ENCODE assay signal across 8 mouse cellular contexts in genomic region chr4:148625010-148625409, GRCm38 (mm10). TPM values are rescaled to one million over a fixed set of nuclear protein-coding genes. Genes with fewer than 3 reads are reported as not detected.
A peak's percentile ranks its signal among the peaks of the same experiment; 100 is the strongest.
DNase-seq lines count a peak whose midpoint lies in the region; ATAC-seq and TF ChIP-seq lines count a peak whose summit lies in the region.

No protein-coding gene starts in this region.

- peak overlapping the region; percentile 35 for H3ac ChIP-seq in C2C12 (ENCODE audit: control insufficient read depth, insufficient read length, low read depth)

- TF ChIP-seq CTCF in heart, adult 2 months (IDR thresholded peaks at IDR 0.05) = peak; percentile 33
- TF ChIP-seq CTCF in C2C12 (IDR thresholded peaks at IDR 0.05; ENCODE audit: control insufficient read depth, insufficient read depth, insufficient read length) = no peak

- peaks cover 1% of the 10 kb centered on the region; the same call in 1 of the 2 replicates for H3K79me2 ChIP-seq in heart, adult 2 months (replicated peaks; ENCODE audit: control insufficient read depth, insufficient read depth, low read length)
- H3K79me2 ChIP-seq in C2C12 (ENCODE audit: control insufficient read depth, insufficient read depth) = peaks cover 66% of the 10 kb centered on the region

- DNase-seq in heart, adult 2 months = no peak
- no peak for DNase-seq in heart, postnatal 4 days
- no peak for DNase-seq in thymus, postnatal 4 days
- no peak for DNase-seq in urinary bladder, postnatal 4 days (ENCODE audit: low spot score in 2 of 2)
- no peak for DNase-seq in gastrocnemius, postnatal 14 days

- peaks cover 6% of the 10 kb centered on the region for H3K4me1 ChIP-seq in heart, adult 2 months (ENCODE audit: control insufficient read depth, insufficient read depth, low read length)
- H3K4me1 ChIP-seq in forebrain, embryonic 16.5 days (replicated peaks; ENCODE audit: control insufficient read depth, insufficient read depth, low read length) = peaks cover 18% of the 10 kb centered on the region
- peaks cover 16% of the 10 kb centered on the region for H3K4me1 ChIP-seq in liver, embryonic 16.5 days (ENCODE audit: control insufficient read depth, low read depth, low read length)

- no peak overlapping the region for H3K9ac ChIP-seq in heart, adult 2 months (ENCODE audit: low read depth, low read length)
- no peak overlapping the region for H3K9ac ChIP-seq in forebrain, embryonic 16.5 days (replicated peaks; ENCODE audit: low read depth, low read length)
- peak overlapping the region; percentile 25; the same call in 1 of the 2 replicates for H3K9ac ChIP-seq in liver, embryonic 16.5 days (ENCODE audit: low read depth, low read length)

- TF ChIP-seq POLR2A in heart, adult 2 months (IDR thresholded peaks at IDR 0.05; ENCODE audit: insufficient read depth, low read depth, low read length) = no peak

- no peak overlapping the region for H3K27ac ChIP-seq in heart, adult 2 months
- H3K27ac ChIP-seq in forebrain, embryonic 16.5 days (ENCODE audit: low read length) = no peak overlapping the region
- H3K27ac ChIP-seq in liver, embryonic 16.5 days (ENCODE audit: low read length) = no peak overlapping the region

- peaks cover 60% of the 10 kb centered on the region for H3K79me3 ChIP-seq in C2C12 (ENCODE audit: low read depth)

- H3K4me3 ChIP-seq in heart, adult 2 months = peak overlapping the region; percentile 73
- peak overlapping the region; percentile 89 for H3K4me3 ChIP-seq in C2C12 (ENCODE audit: insufficient read depth, poor library complexity, severe bottlenecking)
- H3K4me3 ChIP-seq in forebrain, embryonic 16.5 days (replicated peaks; ENCODE audit: low read length) = no peak overlapping the region; the same call in 1 of the 2 replicates
- H3K4me3 ChIP-seq in liver, embryonic 16.5 days (ENCODE audit: low read depth, low read length) = peak overlapping the region; percentile 99

- intact Hi-C loops in heart, adult 2 months (cut with DNase I) = no loop called here
- intact Hi-C loops in gastrocnemius, postnatal 14 days (cut with DNase I; ENCODE audit: low total_unique reads) = no loop called here

- no peaks in the 10 kb centered on the region for H3K27me3 ChIP-seq in heart, adult 2 months (ENCODE audit: control insufficient read depth, insufficient read depth, low read length)
- no peaks in the 10 kb centered on the region for H3K27me3 ChIP-seq in C2C12 (ENCODE audit: control insufficient read depth, insufficient read depth, insufficient read length)
- no peaks in the 10 kb centered on the region for H3K27me3 ChIP-seq in forebrain, embryonic 16.5 days (replicated peaks; ENCODE audit: control insufficient read depth, insufficient read depth, low read length)
- no peaks in the 10 kb centered on the region for H3K27me3 ChIP-seq in liver, embryonic 16.5 days (ENCODE audit: control insufficient read depth, insufficient read depth, low read depth, low read length)

- H3K36me3 ChIP-seq in heart, adult 2 months (ENCODE audit: control insufficient read depth, insufficient read depth, low read length) = peaks cover 39% of the 10 kb centered on the region
- peaks cover 51% of the 10 kb centered on the region for H3K36me3 ChIP-seq in C2C12 (ENCODE audit: control insufficient read depth, insufficient read depth)
- peaks cover 33% of the 10 kb centered on the region for H3K36me3 ChIP-seq in forebrain, embryonic 16.5 days (ENCODE audit: control insufficient read depth, insufficient read depth)
- H3K36me3 ChIP-seq in liver, embryonic 16.5 days (ENCODE audit: control insufficient read depth, insufficient read depth) = peaks cover 46% of the 10 kb centered on the region

- no peaks in the 10 kb centered on the region for H3K9me3 ChIP-seq in forebrain, embryonic 16.5 days (ENCODE audit: control insufficient read depth, low read length)
- H3K9me3 ChIP-seq in liver, embryonic 16.5 days (replicated peaks; ENCODE audit: control insufficient read depth, low read length) = no peaks in the 10 kb centered on the region

- WGBS in heart, adult 2 months = 65% methylated on average over 10 of the region's 10 CpGs
- WGBS in forebrain, embryonic 16.5 days = 83% methylated on average over 10 of the region's 10 CpGs
- 80% methylated on average over 10 of the region's 10 CpGs for WGBS in liver, embryonic 16.5 days (ENCODE audit: insufficient replicate concordance)

- peak overlapping the region; percentile 73 for H3K4me2 ChIP-seq in forebrain, embryonic 16.5 days (ENCODE audit: low read length)
- peak overlapping the region; percentile 77 for H3K4me2 ChIP-seq in liver, embryonic 16.5 days (ENCODE audit: low read depth, low read length)

- no peak for TF ChIP-seq EP300 in heart, adult 2 months (IDR thresholded peaks at IDR 0.05; ENCODE audit: insufficient read depth, low read depth, low read length)

- ATAC-seq in forebrain, embryonic 16.5 days = no peak
- no peak for ATAC-seq in liver, embryonic 16.5 days (ENCODE audit: low read depth)

TF ChIP-seq in C2C12, 6 proteins besides CTCF, POLR2A, EP300 and RAD21:
- TF ChIP-seq USF1 (IDR thresholded peaks at IDR 0.05; ENCODE audit: low read depth) (no peak), CEBPB (IDR thresholded peaks at IDR 0.05; ENCODE audit: low read depth) (no peak), FOSL1 (IDR thresholded peaks at IDR 0.05; ENCODE audit: insufficient read depth, low read length, poor library complexity, severe bottlenecking) (no peak), MYOD1 (IDR thresholded peaks at IDR 0.05; ENCODE audit: control insufficient read depth, insufficient read length, low read depth) (no peak), MYOG (IDR thresholded peaks at IDR 0.05; ENCODE audit: control insufficient read depth, extremely low read depth, insufficient read length) (no peak), MAX (IDR thresholded peaks at IDR 0.05) (no peak)

RNA-seq across cellular contexts. Expression of gene Tardbp, which starts 1.8 kb away (rescaled TPM):
- 100 to 1,000 TPM; 116 to 119 TPM for total RNA-seq in heart, adult 2 months (2021)
- polyA plus RNA-seq in heart, adult 2 months (2012; rRNA removed) = 70.5 and 156 TPM in 2 replicates
- total RNA-seq in heart, postnatal 4 days (2021) = 100 to 1,000 TPM; 198 to 204 TPM
- polyA plus RNA-seq in C2C12 (2012; fragmentation: generic; extraction: Trizol) = 198 TPM
- 277 and 319 TPM in 2 replicates for polyA plus RNA-seq in forebrain, embryonic 16.5 days (2015; fragmentation: Nextera tagmentation; extraction: Ambion mirVana)
- 110 and 128 TPM in 2 replicates for polyA plus RNA-seq in liver, embryonic 16.5 days (2015; fragmentation: Nextera tagmentation; extraction: Ambion mirVana)
- 100 to 1,000 TPM; 115 TPM for total RNA-seq in gastrocnemius, postnatal 14 days (2021)

RNA-seq across cellular contexts. Expression of gene Gm572, which starts 18.1 kb away (rescaled TPM):
- total RNA-seq in heart, adult 2 months (2021) = 1 to 10 TPM; 4.5 to 5.0 TPM
- polyA plus RNA-seq in heart, adult 2 months (2012; rRNA removed) = 1.9 and 4.1 TPM in 2 replicates
- total RNA-seq in heart, postnatal 4 days (2021) = 1 to 10 TPM; 4.1 to 4.9 TPM
- not detected for polyA plus RNA-seq in C2C12 (2012; fragmentation: generic; extraction: Trizol)
- polyA plus RNA-seq in forebrain, embryonic 16.5 days (2015; fragmentation: Nextera tagmentation; extraction: Ambion mirVana) = not detected in 2 replicates
- polyA plus RNA-seq in liver, embryonic 16.5 days (2015; fragmentation: Nextera tagmentation; extraction: Ambion mirVana) = not detected in 2 replicates
- 1 to 10 TPM; 6.9 to 7.7 TPM for total RNA-seq in gastrocnemius, postnatal 14 days (2021)

RNA-seq across cellular contexts. Expression of gene Masp2, which starts 22.7 kb away (rescaled TPM):
- total RNA-seq in heart, adult 2 months (2021) = under 1 TPM; 0.29 to 0.52 TPM
- 0.47 and 2.3 TPM in 2 replicates for polyA plus RNA-seq in heart, adult 2 months (2012; rRNA removed)
- total RNA-seq in heart, postnatal 4 days (2021) = under 1 TPM in 1 of 2 experiments, not detected in 1; 0.25 TPM
- polyA plus RNA-seq in C2C12 (2012; fragmentation: generic; extraction: Trizol) = 0.36 TPM
- polyA plus RNA-seq in forebrain, embryonic 16.5 days (2015; fragmentation: Nextera tagmentation; extraction: Ambion mirVana) = 0.56 and 1.0 TPM in 2 replicates
- polyA plus RNA-seq in liver, embryonic 16.5 days (2015; fragmentation: Nextera tagmentation; extraction: Ambion mirVana) = 58.7 and 65.9 TPM in 2 replicates
- total RNA-seq in gastrocnemius, postnatal 14 days (2021) = under 1 TPM; 0.35 to 0.41 TPM

RNA-seq across cellular contexts. Expression of gene Srm, which starts 33.7 kb away (rescaled TPM):
- total RNA-seq in heart, adult 2 months (2021) = 10 to 100 TPM; 14.8 to 16.8 TPM
- polyA plus RNA-seq in heart, adult 2 months (2012; rRNA removed) = 20.4 and 21.9 TPM in 2 replicates
- total RNA-seq in heart, postnatal 4 days (2021) = 10 to 100 TPM; 33.0 to 34.7 TPM
- polyA plus RNA-seq in C2C12 (2012; fragmentation: generic; extraction: Trizol) = 282 TPM
- polyA plus RNA-seq in forebrain, embryonic 16.5 days (2015; fragmentation: Nextera tagmentation; extraction: Ambion mirVana) = 187 and 190 TPM in 2 replicates
- 88.3 and 94.2 TPM in 2 replicates for polyA plus RNA-seq in liver, embryonic 16.5 days (2015; fragmentation: Nextera tagmentation; extraction: Ambion mirVana)
- 10 to 100 TPM; 15.9 to 20.9 TPM for total RNA-seq in gastrocnemius, postnatal 14 days (2021)

Comparison
In these comparisons a context has a peak if more than half of its experiments do, and no peak if none do; other contexts are left out.
1. RNA of gene Masp2, which starts 22.7 kb away (polyA plus RNA-seq): 58.7 to 65.9 TPM in liver, embryonic 16.5 days; 0.47 to 2.3 TPM in heart, adult 2 months, 0.56 to 1.0 TPM in forebrain, embryonic 16.5 days and 0.36 TPM in C2C12 (single experiment); every median in the first group is over 10 times any median in the second.